Mouse (Mus musculus) effector memory CD4-positive, alpha-beta T cell, adult 5 months (primary cell): Measurements from ENCODE around the gene Taf9. TPM values are rescaled to one million over a fixed set of nuclear protein-coding genes. Genes with fewer than 3 reads are reported as not detected.

Experiments
- polyA plus RNA-seq: library from polyadenylated mRNA; unstranded; fragments of 100-300 nt; shearing (Covaris generic); gene quantifications from one replicate; pipeline ENCODE4 v1.2.1, GENCODE M21; 2017

Taf9 gene
- 9.6 TPM for polyA plus RNA-seq

DNA sequence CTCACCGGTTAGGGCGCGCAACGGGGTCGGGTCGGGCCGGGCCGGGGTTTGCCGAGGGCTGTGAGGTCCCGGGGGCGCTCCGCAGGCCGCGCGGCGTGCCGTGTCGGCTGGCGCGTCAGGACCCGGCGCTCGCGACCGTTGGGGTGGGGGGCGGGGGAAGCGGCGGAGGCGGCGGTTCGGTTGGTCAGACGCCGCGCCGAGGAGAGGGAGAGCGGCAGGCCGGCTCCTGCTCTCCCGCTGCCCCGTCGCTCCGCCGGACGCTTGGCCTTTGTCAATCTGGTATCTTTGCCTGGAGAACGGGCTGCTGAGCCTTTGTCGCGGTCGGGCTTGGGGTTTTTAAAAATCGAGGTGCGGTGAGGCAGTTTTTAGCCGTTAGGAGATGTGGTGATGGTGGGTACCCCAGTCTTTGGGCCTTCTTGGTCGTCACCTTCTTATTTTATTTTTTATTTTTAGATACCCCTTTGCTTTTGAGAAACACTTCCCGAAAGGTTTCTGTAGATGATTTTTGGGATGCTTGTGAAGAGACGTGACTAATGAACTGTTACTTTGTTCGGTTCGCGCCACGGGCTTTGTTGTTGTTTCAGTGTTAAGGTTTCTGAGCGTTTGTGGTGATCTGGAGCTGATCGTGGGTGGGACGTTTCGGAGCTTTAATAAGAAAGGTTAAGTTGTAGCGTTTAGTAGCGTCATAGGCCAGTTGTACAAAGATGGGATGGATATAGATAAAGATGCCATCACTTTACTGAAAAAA is at the start of gene Taf9:
Gene Taf9, plus strand, starts transcription at position 141 of the 748 bp plus-strand sequence.

GRCm38 (mm10) chr13:100616181-100617087 is 34.9 kb upstream of the Taf9 start, which contains the start of gene Marveld2:
Gene Marveld2 (minus strand): TSS chr13:100616971.

DNA sequence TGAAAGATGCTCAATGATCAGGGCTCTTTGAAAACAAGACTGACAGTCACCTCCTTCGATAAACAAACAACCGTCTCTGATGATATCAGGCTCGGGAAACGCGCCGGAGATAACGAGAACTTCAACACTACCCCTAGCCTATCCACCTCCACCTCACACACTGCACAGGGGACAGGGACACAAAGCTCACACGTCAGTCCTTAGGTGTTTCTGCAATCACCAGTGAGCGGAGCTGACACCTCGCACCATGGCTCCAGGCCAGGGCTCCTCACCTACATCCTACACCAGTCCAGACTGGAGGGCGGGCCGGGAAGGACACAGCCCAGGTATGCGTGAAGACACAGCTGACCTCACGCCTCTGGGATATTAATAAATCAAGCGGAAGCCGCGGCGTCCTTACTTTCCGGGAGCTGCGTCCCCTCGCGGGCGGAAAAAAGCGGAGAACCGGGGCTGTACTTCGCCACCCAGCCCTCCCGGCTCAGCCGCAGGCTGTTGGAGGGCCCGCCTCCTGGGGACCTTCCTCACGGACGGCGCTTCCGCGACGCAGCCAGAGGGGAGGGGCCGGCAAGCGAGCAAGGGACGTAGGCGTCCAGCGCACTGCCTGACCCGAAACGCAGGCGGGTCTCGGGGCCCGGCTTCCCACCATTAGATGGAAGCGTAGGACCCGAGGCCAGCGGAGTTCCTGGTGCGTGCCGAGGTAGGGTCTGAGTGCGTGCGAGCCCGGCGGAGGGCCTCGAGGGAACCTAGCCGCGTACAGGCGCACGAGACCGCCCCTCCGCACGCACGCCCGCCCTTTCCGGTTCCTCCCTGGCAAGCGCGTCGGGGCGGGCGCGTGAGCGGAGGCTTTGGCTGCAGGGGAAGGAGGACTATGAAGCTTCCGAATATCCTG is 585 bp upstream of the Taf9 start, which contains the start of the genes Ak6 and Rad17:
Gene Ak6, plus strand, starts transcription at position 430 of the 889 bp plus-strand sequence.
Gene Rad17, minus strand, starts transcription at position 502 of the 889 bp plus-strand sequence.

GRCm38 (mm10) chr13:100669291-100670022 is 18.1 kb downstream of the Taf9 start, which contains the start of gene Ccdc125:
Gene Ccdc125 (plus strand): TSS chr13:100669717.

Other genes with a start within 250 kb of the Taf9 start
- gene Naip1, start 198.7 kb upstream of the Taf9 start, polyA plus RNA-seq: not detected
- gene Gtf2h2, start 159.0 kb upstream of the Taf9 start, polyA plus RNA-seq: 36.9 TPM
- not detected for gene Ocln, start 98.9 kb upstream of the Taf9 start, polyA plus RNA-seq
- 8.5 TPM for gene Marveld2, start 34.6 kb upstream of the Taf9 start, polyA plus RNA-seq
- 77.0 TPM for gene Ak6, start 600 bp upstream of the Taf9 start, polyA plus RNA-seq
- 18.3 TPM for gene Rad17, start 528 bp upstream of the Taf9 start, polyA plus RNA-seq
- 14.6 TPM for gene Ccdc125, start 18.1 kb downstream of the Taf9 start, polyA plus RNA-seq
- gene Cdk7, start 79.4 kb downstream of the Taf9 start, polyA plus RNA-seq: 45.3 TPM
- 46.5 TPM for gene Mrps36, start 93.1 kb downstream of the Taf9 start, polyA plus RNA-seq
- gene Cenph, start 124.3 kb downstream of the Taf9 start, polyA plus RNA-seq: 0.90 TPM
- gene Ccnb1, start 135.0 kb downstream of the Taf9 start, polyA plus RNA-seq: 1.2 TPM
- gene Slc30a5, start 181.8 kb downstream of the Taf9 start, polyA plus RNA-seq: 60.0 TPM